Mouse (Mus musculus) T-helper 2 cell (primary cell): ENCODE measurements around the gene Fam186b.

Source experiments
- in situ Hi-C: fragments of 300-600 bp; cut with MboI, MseI; formaldehyde crosslinking; loops from one replicate; pipeline ENCODE4 v1.15.1; 2025; ENCODE audit warnings: high pct_unique_total_duplicates

Gene Fam186b

DNA sequence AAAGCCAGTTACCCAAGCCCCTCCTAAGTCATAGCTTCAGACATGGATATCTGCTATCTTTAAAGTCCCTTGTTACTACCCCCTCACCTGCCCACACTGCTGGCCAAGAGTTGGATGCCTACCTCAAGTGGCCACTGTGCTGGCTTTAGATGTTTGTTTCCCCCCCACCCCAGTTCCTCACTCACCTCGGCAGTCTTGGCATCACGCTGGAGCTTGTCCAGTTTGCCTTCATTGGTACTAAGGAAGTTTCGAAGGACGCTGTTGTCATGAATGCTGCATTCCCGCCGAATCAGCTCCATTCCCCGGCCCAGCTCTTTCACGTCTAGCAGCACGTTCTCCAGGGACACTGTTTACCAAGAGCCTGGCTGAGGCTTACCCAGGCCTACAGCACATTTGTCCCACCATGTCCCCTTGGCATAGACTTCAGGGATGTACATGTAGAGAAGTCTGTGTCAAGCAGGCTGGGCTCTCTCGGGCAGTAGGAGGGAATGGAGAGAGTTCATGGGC is 24.5 kb upstream of the Fam186b start:
- in situ Hi-C loops: no loop called here

DNA sequence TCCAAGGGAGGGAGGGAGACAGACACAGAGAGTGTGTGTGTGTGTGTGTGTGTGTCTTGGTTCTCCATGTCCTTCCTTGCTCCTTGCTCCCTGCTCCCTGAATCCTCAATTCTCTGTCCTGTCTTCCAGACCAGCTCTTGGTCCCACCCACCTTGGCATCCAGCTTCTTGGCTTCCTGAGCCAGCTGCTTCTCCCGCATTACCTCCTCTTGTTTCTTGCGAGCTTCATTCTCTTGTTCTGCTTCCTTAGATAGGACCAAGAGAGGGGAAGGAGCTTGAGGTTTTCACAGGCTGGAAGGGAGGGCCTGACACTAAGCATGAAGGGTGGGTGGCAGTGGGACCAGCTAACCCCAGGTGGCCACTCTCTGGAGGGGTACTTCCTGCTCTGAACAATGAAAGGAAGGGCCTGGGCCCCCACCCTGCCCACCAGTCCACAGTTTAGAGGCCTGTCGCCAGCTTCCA is 23.8 kb upstream of the Fam186b start:
- in situ Hi-C loops: no loop called here

- in situ Hi-C loops: no loop called here
Observed at GRCm38 (mm10) chr15:99318861-99319410, 23.2 kb upstream of the Fam186b start.

DNA sequence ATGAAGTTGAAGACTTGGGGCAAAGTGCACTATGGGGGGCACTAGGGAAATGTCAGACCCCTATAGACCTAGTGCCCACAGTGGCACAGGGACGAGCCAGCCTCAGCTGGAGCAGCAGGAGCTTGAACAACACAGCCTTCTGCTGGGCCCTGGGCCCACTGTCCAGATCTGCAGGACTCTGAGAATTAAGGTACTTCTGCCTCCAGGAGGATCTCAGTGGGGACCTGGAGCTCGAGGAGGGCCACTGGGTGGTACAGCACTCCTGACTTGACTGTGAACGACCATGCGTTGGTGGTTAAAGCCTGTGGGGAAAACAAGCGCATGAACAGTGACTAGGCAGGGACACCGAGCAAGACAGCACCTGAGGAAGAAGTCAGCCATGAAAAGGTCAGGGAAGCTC is 22.4 kb upstream of the Fam186b start:
- in situ Hi-C loops: no loop called here

DNA sequence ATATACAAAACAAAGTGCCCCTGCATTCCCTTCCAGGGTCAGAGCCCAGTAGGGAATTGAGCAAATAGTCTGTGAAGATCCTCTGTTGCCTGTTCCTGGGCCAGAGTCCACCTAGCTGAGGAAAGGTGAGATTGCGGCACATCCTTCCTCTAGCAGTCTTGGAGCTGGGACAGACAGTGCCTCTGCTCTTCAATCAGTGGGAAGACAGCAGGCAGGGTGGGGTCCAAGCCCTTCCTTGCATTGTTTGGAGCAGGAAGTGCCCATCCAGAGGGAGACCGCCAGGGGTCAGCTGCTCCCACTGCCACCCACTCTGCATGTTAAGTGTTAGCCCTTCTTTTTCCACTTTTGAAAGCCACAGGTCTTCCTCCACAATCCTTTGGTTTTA is 21.6 kb upstream of the Fam186b start:
- in situ Hi-C loops: no loop called here

GRCm38 (mm10) chr15:99316314-99317266 is 20.9 kb upstream of the Fam186b start:
- in situ Hi-C loops: no loop called here

DNA sequence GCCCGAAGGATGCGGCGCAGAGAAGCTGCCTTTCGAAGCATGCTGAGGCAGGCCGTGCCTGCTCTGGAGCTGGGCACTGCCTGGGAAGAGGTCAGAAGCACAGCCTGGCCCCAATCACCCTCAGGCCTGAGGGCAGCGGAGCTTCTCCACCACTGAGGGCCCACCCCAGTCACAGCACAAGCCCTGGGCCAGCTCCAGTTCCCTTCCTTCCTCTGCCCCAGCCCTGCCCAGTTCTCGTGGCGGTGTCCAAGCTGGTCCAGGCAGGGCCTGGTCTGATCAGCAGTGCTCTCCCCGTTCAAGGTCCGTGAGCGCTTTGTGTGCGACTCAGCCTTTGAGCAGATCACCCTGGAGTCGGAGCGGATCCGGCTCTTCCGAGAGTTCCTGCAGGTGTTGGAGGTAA is 19.2 kb upstream of the Fam186b start:
- in situ Hi-C loops: no loop called here

DNA sequence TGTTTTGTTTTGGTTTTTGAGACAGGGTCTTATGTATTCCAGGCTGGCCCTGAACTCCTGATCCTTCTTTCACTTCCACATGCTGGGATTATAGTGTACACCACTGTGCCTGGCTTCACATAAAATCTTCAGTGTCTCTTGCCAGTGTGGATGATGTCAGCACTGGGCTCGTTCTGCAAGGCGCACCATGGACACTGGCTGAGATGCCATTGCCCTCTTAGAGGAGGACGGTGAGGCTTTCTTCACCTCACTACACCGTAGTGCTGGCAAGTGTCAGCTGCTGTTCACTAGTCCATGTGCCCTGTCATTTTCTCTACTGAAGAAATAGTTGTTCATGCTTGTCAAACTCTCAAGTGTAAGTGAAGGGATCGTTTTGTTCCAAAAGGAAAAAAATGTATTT is 14.9 kb upstream of the Fam186b start:
- in situ Hi-C loops: no loop called here

DNA sequence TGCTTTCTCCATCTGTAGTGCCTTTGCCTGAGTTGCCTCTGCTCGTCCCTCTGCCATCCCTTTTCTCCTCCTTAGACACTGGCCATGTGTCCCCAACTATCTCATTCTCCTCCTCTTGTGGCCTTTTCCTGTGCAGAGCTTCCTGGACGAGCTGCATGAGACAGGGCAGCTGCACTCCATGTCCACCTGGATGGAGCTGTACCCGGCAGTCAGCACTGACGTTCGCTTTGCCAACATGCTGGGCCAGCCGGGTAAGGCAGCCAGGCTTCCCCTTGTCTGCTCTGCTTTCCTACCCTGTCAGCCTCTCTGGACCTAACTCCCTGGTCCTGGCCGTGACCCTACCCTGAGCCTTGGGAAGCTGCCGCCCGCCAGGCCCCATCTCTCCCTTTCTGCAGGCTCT is 13.9 kb upstream of the Fam186b start:
- in situ Hi-C loops: no loop called here

DNA sequence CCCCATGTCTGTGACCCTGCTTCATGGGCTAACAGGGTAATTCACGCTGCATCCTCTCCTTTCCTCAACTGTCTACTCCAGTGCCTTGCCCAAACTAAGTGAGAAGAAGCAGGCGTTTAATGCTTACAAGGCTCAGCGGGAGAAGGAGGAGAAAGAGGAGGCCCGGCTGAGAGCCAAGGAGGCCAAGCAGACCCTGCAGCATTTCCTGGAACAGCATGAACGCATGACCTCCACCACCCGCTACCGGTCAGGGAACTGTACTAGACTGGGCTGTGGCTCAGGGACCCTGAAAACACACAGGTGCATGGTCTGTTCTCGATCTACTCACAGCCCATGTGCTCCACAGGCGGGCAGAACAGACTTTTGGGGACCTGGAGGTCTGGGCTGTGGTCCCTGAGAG is 11.8 kb upstream of the Fam186b start:
- in situ Hi-C loops: no loop called here

DNA sequence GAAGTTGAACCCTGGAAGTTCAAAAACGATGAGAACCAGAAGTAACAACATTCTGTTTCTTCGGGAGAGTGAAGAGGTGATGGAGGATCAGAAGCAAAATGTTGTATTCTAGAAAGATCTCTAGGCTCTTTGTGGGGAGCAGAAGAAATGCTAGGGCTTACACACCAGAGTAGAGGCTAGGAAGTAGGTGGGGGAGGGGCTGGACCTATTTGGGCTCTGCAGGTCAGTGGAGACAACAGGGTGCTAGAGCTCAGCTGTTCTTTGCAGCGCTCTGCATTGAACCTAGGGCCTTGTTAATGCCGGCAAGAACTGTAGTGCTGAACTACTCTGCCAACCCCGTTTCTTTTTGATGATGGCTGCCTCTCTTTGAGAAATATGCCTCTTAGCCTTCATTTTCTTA is 525 bp upstream of the Fam186b start:
- in situ Hi-C loops: no loop called here

DNA sequence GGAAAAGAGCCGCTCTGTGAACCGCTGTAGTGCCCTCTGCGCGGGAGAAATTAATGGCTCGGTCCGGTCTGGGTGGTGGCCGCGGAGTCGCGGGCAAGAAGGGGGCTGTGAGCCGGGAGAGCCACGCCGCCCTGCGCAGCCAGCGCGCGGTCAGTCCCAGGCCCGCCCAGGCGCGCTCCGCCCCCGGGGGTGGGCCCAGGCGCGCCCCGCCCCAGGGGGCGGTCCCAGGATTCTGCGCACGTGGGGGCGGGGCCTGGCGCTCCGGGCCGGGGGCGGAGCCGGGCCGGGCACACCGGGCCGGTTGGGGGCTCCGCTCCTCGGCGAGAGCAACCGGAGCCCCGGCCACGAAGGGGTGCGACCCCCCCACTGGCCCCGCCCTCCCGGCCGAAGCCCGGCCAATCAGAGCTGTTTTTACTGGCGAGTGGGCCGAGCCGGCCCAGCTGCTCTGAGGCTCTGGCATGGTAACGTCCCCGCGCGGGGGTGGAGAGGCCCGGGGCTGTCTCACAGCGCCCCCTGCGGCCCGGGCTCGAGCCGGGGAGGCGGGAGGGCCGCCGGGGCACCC is 794 bp downstream of the Fam186b start, which contains the start of gene Prpf40b:
Gene Prpf40b, plus strand, starts transcription at position 275 of the 562 bp plus-strand sequence.
- in situ Hi-C loops: loop anchor here (5.0 kb wide), 1 partner anchor 72 kb away; no protein-coding TSS in a partner anchor

- in situ Hi-C loops: loop anchor here (5.0 kb wide), 1 partner anchor 73 kb away; no protein-coding TSS in a partner anchor
Observed at GRCm38 (mm10) chr15:99294287-99294686, 1.4 kb downstream of the Fam186b start.

- in situ Hi-C loops: loop anchor here (5.0 kb wide), 1 partner anchor 77 kb away; no protein-coding TSS in a partner anchor
Observed at GRCm38 (mm10) chr15:99290586-99290985, 5.1 kb downstream of the Fam186b start.

DNA sequence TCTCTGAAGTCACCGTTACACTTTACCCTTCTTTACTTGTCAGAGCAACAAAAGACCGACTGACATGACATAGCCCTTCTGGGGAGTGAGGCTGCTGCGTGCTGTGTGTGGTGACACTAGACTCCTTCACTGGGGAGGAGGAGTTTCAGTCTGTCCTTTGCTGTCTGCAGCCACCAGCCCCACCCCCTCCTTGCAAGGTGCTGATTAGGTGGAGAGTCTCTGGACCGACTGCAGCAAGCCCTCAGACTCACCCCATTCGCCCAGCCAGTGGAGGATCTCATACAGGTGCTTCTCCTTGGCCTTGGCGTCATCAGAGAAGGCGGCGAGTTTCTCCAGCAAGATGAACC is 10.5 kb downstream of the Fam186b start:
- in situ Hi-C loops: no loop called here

DNA sequence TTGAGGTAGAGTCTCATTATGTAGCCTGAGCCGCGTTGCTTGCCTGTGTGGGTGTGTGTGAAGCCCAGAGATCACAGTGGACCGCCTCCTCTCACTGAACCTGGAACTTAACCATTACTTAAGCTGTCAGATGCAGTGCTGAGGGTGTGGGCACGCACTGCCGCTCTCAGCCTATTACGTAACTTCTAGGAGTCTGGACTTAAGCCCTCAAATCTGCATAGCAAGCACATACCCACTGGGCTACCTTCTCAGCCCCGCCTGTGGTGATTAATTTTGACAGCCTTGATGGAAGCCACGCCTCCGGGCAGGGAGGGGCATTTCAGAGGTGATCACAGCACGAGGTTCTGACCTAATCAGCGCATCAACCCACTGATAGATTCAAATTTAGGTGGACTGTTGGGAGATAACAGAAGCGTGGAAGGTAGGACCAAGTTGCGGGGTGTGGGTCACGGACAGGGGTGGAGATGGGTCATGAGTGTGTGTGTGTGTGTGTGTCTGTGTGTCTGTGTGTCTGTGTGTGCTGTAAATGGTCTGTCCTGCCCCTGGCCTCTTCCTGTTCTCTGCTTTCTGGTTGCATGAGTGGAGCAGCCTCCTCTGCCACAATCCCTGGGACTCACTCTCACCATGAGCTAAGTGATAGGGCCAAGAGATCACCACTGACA is 11.0 kb downstream of the Fam186b start:
- in situ Hi-C loops: no loop called here

DNA sequence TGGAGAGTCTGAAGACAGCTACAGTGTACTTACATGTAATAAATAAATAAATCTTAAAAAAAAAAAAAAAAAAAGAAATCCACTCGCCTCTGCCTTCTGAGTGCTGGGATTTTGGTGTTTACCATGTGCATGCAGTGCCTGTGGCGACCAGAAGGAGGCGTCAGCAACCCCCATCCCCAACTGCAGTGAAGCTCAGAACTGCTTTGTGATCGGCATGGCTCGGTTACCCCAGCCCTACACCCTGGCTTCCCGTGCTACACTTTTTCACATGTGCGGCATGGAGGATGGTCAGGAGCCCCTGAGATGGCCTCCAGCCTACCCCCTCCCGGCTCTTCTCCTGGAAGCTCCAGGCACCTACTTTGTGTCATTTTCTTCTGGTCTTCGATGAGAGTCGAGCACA is 12.2 kb downstream of the Fam186b start:
- in situ Hi-C loops: no loop called here

DNA sequence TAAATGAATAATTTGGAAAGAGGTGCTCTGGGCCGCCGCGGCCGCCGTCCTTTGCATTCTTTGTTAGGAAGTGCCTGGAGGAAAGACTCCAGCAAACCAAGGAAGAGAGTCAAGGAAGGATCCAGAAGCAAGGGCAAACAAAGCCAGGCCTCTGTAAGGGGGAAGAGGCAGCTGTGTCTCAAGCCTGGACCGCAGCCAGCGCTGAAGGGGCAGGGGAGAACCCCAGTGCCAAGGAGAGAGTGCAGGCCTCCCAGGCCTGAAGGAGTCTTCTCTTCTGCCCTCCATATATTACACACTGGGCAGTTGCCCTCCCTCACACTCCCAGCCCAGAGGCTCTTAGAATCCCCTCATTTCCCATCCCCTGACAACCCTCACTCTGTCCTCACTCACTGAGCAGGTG is 17.4 kb downstream of the Fam186b start:
- in situ Hi-C loops: no loop called here

DNA sequence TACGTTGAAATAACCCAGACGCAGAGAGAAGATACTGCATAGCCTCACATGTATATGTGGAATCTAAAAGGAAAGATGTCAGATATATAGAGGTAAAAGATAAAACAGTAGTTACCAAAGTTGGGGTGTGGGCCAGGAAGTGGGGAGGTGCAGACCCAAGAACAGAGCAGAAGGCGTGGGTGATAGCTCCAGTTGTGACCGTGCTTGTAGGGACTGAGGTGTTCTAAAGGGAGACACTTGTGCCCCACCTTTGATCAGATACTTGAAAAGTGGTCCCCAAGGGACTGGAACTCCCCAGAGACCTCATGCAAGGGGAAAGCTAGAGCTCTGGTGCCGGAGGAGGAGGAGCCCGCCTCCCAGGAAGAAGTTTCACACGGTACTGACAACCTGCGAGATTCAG is 19.6 kb downstream of the Fam186b start:
- in situ Hi-C loops: no loop called here

- in situ Hi-C loops: no loop called here
Observed at GRCm38 (mm10) chr15:99265679-99266078, 30.0 kb downstream of the Fam186b start.

- in situ Hi-C loops: no loop called here
Observed at GRCm38 (mm10) chr15:99264363-99264762, 31.3 kb downstream of the Fam186b start.

GRCm38 (mm10) chr15:99262702-99263101 is 33.0 kb downstream of the Fam186b start:
- in situ Hi-C loops: no loop called here
